8 mouse cellular contexts compared by ENCODE assay signal in the genomic region with DNA sequence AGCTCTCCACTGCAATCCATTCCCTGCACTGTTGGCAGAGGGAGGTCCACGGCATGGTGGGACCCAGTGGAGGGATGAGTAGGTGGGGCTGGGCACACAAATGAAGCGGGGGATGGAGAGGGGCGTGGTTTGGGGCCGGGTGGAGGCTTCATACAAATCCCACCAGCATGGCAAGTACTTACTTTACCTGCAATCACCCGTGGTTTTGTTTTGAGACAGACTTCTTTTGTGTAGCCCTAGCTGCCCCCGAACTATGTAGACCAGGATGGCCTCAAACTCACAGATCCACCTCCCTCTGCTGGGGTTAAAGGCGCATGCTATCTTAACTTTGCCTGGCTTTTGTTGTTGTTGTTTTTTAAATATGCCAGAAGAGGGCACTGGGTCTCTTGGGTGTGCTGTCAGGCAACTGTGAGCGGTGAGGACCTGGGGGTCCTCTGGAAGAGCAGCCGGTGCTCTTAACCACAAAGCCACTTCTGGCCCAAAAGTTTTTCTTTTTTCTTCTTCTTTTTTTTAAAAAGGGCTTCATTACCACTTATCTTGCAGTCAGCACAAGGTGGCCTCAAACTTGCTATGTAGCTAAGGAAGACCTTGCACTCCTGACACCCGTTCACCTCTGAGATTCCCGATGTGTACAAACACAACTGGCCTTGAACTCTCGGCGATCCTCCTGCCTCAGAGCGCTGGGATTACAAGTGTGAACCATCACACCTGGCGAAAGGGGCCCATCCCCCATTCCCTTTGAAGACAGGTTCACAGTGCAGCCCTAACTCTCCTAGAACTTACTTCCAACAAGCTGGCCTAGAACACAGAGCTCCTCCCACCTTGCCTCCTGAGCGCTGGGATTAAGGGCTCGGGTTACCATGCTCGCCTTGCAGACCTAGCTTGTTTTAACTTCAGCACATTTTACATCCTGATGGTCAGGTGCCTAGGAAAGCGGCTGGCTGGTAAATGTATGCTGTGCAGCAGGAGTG. TPM values are rescaled to one million over a fixed set of nuclear protein-coding genes. Genes with fewer than 3 reads are reported as not detected.
A peak's percentile ranks its signal among the peaks of the same experiment; 100 is the strongest.
DNase-seq lines count a peak whose midpoint lies in the region; ATAC-seq and TF ChIP-seq lines count a peak whose summit lies in the region.

No protein-coding gene starts in this region.

- no peak for TF ChIP-seq POLR2A in limb, embryonic 14.5 days (IDR thresholded peaks at IDR 0.05; ENCODE audit: borderline replicate concordance, extremely low read depth, insufficient read depth, insufficient read length)

- peak overlapping the region; percentile 44 for H3K9ac ChIP-seq in lung, embryonic 14.5 days
- H3K9ac ChIP-seq in embryonic facial prominence, embryonic 13.5 days, result peak overlapping the region; percentile 59
- H3K9ac ChIP-seq in limb, embryonic 14.5 days (ENCODE audit: low read depth, low read length, severe bottlenecking), result peak overlapping the region; percentile 34
- H3K9ac ChIP-seq in stomach, postnatal 0 days (ENCODE audit: low read length), result peak overlapping the region; percentile 35; the same call in 1 of the 2 replicates

- no peak for TF ChIP-seq EP300 in stomach, postnatal 0 days (optimal IDR thresholded peaks at IDR 0.05)

- peaks cover 19% of the 10 kb centered on the region; the same call in 1 of the 2 replicates for H3K36me3 ChIP-seq in lung, embryonic 14.5 days (ENCODE audit: insufficient read depth)
- peaks cover 25% of the 10 kb centered on the region for H3K36me3 ChIP-seq in embryonic facial prominence, embryonic 13.5 days
- peaks cover 24% of the 10 kb centered on the region for H3K36me3 ChIP-seq in limb, embryonic 14.5 days (ENCODE audit: control insufficient read depth, insufficient read depth, low read length)
- H3K36me3 ChIP-seq in stomach, postnatal 0 days (ENCODE audit: control insufficient read depth, insufficient read depth, low read length), result peaks cover 4% of the 10 kb centered on the region; the same call in 1 of the 2 replicates

- peaks cover 23% of the 10 kb centered on the region for H3K4me1 ChIP-seq in lung, embryonic 14.5 days (ENCODE audit: insufficient read depth)
- H3K4me1 ChIP-seq in embryonic facial prominence, embryonic 13.5 days, result peaks cover 64% of the 10 kb centered on the region
- peaks cover 66% of the 10 kb centered on the region for H3K4me1 ChIP-seq in limb, embryonic 14.5 days (ENCODE audit: control insufficient read depth, insufficient read depth, low read length)
- H3K4me1 ChIP-seq in stomach, postnatal 0 days (replicated peaks; ENCODE audit: control insufficient read depth, insufficient read depth), result peaks cover 14% of the 10 kb centered on the region; the same call in 1 of the 2 replicates

- H3K27ac ChIP-seq in lung, embryonic 14.5 days (ENCODE audit: low read depth), result peak overlapping the region; percentile 95
- peak overlapping the region; percentile 95 for H3K27ac ChIP-seq in embryonic facial prominence, embryonic 13.5 days
- peak overlapping the region; percentile 93 for H3K27ac ChIP-seq in limb, embryonic 14.5 days (replicated peaks; ENCODE audit: low read depth, low read length)
- peak overlapping the region; percentile 67 for H3K27ac ChIP-seq in stomach, postnatal 0 days (replicated peaks)

- H3K4me2 ChIP-seq in lung, embryonic 14.5 days, result peak overlapping the region; percentile 57
- H3K4me2 ChIP-seq in embryonic facial prominence, embryonic 13.5 days, result peak overlapping the region; percentile 59
- H3K4me2 ChIP-seq in limb, embryonic 14.5 days (replicated peaks; ENCODE audit: low read depth, low read length, severe bottlenecking), result peak overlapping the region; percentile 58
- peak overlapping the region; percentile 45 for H3K4me2 ChIP-seq in stomach, postnatal 0 days (replicated peaks; ENCODE audit: low read depth)

- H3K27me3 ChIP-seq in lung, embryonic 14.5 days (ENCODE audit: insufficient read depth, low read length), result no peaks in the 10 kb centered on the region
- H3K27me3 ChIP-seq in embryonic facial prominence, embryonic 13.5 days, result no peaks in the 10 kb centered on the region
- H3K27me3 ChIP-seq in limb, embryonic 14.5 days (ENCODE audit: control insufficient read depth, insufficient read depth, low read length), result no peaks in the 10 kb centered on the region
- H3K27me3 ChIP-seq in stomach, postnatal 0 days (ENCODE audit: control insufficient read depth, insufficient read depth, low read length), result no peaks in the 10 kb centered on the region

- 10% methylated on average over 19 of the region's 19 CpGs for WGBS in lung, embryonic 14.5 days
- WGBS in embryonic facial prominence, embryonic 13.5 days, result 11% methylated on average over 19 of the region's 19 CpGs
- WGBS in limb, embryonic 14.5 days, result 8% methylated on average over 19 of the region's 19 CpGs
- WGBS in stomach, postnatal 0 days, result 21% methylated on average over 19 of the region's 19 CpGs

- H3K4me3 ChIP-seq in lung, embryonic 14.5 days (ENCODE audit: low read depth, low read length), result peak overlapping the region; percentile 20
- peak overlapping the region; percentile 33 for H3K4me3 ChIP-seq in embryonic facial prominence, embryonic 13.5 days
- H3K4me3 ChIP-seq in limb, embryonic 14.5 days (replicated peaks; ENCODE audit: low read length), result peak overlapping the region; percentile 30
- H3K4me3 ChIP-seq in stomach, postnatal 0 days (ENCODE audit: low read depth, low read length), result peak overlapping the region; percentile 25

- DNase-seq in lung, embryonic 14.5 days, result peak; percentile 55
- DNase-seq in lung, postnatal 14 days, result no peak
- peak; percentile 69 for DNase-seq in limb, embryonic 14.5 days (ENCODE audit: low spot score)
- no peak for DNase-seq in stomach, postnatal 0 days (ENCODE audit: low spot score)
- DNase-seq in frontal cortex, postnatal 14 days (ENCODE audit: low spot score in 2 of 2), result no peak
- DNase-seq in spleen, postnatal 14 days (ENCODE audit: low spot score in 2 of 2), result no peak
- no peak for DNase-seq in cerebellum, adult 9-11 months

- H3K9me3 ChIP-seq in lung, embryonic 14.5 days (ENCODE audit: low read depth, low read length), result no peaks in the 10 kb centered on the region
- no peaks in the 10 kb centered on the region for H3K9me3 ChIP-seq in embryonic facial prominence, embryonic 13.5 days
- H3K9me3 ChIP-seq in limb, embryonic 14.5 days (ENCODE audit: control insufficient read depth, low read length), result no peaks in the 10 kb centered on the region
- H3K9me3 ChIP-seq in stomach, postnatal 0 days (ENCODE audit: control insufficient read depth, low read length), result no peaks in the 10 kb centered on the region

- peak; percentile 39; the same call in 1 of the 2 replicates for TF ChIP-seq CTCF in lung, embryonic 14.5 days (IDR thresholded peaks at IDR 0.05; ENCODE audit: low read depth)
- peak; percentile 51 for TF ChIP-seq CTCF in stomach, postnatal 0 days (IDR thresholded peaks at IDR 0.05; ENCODE audit: low read depth)

- no peak for ATAC-seq in lung, embryonic 14.5 days (ENCODE audit: insufficient read depth)
- ATAC-seq in embryonic facial prominence, embryonic 13.5 days (ENCODE audit: insufficient number of reproducible peaks, insufficient read depth, low FRiP score, low TSS enrichment, low read depth), result no peak
- no peak for ATAC-seq in limb, embryonic 14.5 days (ENCODE audit: low FRiP score, low read depth)
- ATAC-seq in stomach, postnatal 0 days (ENCODE audit: low FRiP score, low TSS enrichment), result 0 out of 2 replicates have a peak, but pooled peaks have one; percentile 3

RNA-seq across cellular contexts. Expression of a gene that starts 15.9 kb away (rescaled TPM):
- 13.5 and 14.7 TPM in 2 replicates for polyA plus RNA-seq in lung, embryonic 14.5 days (2014; fragmentation: Nextera tagmentation; extraction: Ambion mirVana)
- 28.4 and 29.9 TPM in 2 replicates for polyA plus RNA-seq in embryonic facial prominence, embryonic 13.5 days (2015; fragmentation: Nextera tagmentation; extraction: Ambion mirVana)
- polyA plus RNA-seq in limb, embryonic 14.5 days (2012; rRNA removed), result 10.6 and 10.7 TPM in 2 replicates
- 13.2 and 13.7 TPM in 2 replicates for polyA plus RNA-seq in limb, embryonic 14.5 days (2014; fragmentation: Nextera tagmentation; extraction: Ambion mirVana)
- polyA plus RNA-seq in stomach, postnatal 0 days (2015; fragmentation: Nextera tagmentation; extraction: Ambion mirVana), result 1.9 TPM in 2 replicates

RNA-seq across cellular contexts. Expression of a gene that starts 30.5 kb away (rescaled TPM):
- polyA plus RNA-seq in lung, embryonic 14.5 days (2014; fragmentation: Nextera tagmentation; extraction: Ambion mirVana), result 114 and 127 TPM in 2 replicates
- 10.1 and 10.5 TPM in 2 replicates for polyA plus RNA-seq in embryonic facial prominence, embryonic 13.5 days (2015; fragmentation: Nextera tagmentation; extraction: Ambion mirVana)
- 8.7 and 9.6 TPM in 2 replicates for polyA plus RNA-seq in limb, embryonic 14.5 days (2012; rRNA removed)
- polyA plus RNA-seq in limb, embryonic 14.5 days (2014; fragmentation: Nextera tagmentation; extraction: Ambion mirVana), result 9.0 and 13.8 TPM in 2 replicates
- 53.3 and 64.8 TPM in 2 replicates for polyA plus RNA-seq in stomach, postnatal 0 days (2015; fragmentation: Nextera tagmentation; extraction: Ambion mirVana)

RNA-seq across cellular contexts. Expression of a gene that starts 37.9 kb away (rescaled TPM):
- 243 and 265 TPM in 2 replicates for polyA plus RNA-seq in lung, embryonic 14.5 days (2014; fragmentation: Nextera tagmentation; extraction: Ambion mirVana)
- polyA plus RNA-seq in embryonic facial prominence, embryonic 13.5 days (2015; fragmentation: Nextera tagmentation; extraction: Ambion mirVana), result 118 and 127 TPM in 2 replicates
- 88.7 and 95.3 TPM in 2 replicates for polyA plus RNA-seq in limb, embryonic 14.5 days (2012; rRNA removed)
- polyA plus RNA-seq in limb, embryonic 14.5 days (2014; fragmentation: Nextera tagmentation; extraction: Ambion mirVana), result 149 and 160 TPM in 2 replicates
- 638 and 692 TPM in 2 replicates for polyA plus RNA-seq in stomach, postnatal 0 days (2015; fragmentation: Nextera tagmentation; extraction: Ambion mirVana)

Comparison
In these comparisons a context has a peak if more than half of its experiments do, and no peak if none do; other contexts are left out.
1. DNase-seq: peak in lung, embryonic 14.5 days (single experiment) and limb, embryonic 14.5 days (single experiment); none in lung, postnatal 14 days (single experiment), stomach, postnatal 0 days (single experiment), frontal cortex, postnatal 14 days (0 of 2), spleen, postnatal 14 days (0 of 2) and cerebellum, adult 9-11 months (single experiment).
2. Peak in every context shown above with its lines, with median percentiles within 50 percentile points of each other: H3K27ac ChIP-seq, H3K4me2 ChIP-seq, H3K4me3 ChIP-seq and H3K9ac ChIP-seq.